In genomic region chr4:100251270-100251669, GRCm38 (mm10) we compare ENCODE assay signal across 22 mouse cellular contexts.
"Had no signal": no experiment of that assay in that cellular context is flagged by ENCODE, and none has a peak within 500 bp of the region (broad histone marks: within the 10 kb centered on the region; RNA-seq: fewer than 3 reads in every experiment).

No protein-coding gene starts in this region.

- H3K4me2 ChIP-seq: limb, embryonic 12.5 days; limb, embryonic 15.5 days; liver, embryonic 11.5 days; lung, embryonic 14.5 days; midbrain, embryonic 12.5 days; midbrain, embryonic 15.5 days; neural tube, embryonic 12.5 days; neural tube, embryonic 15.5 days; stomach, embryonic 15.5 days had no signal

- H3K9me3 ChIP-seq: limb, embryonic 12.5 days; limb, embryonic 15.5 days; midbrain, embryonic 12.5 days; midbrain, embryonic 15.5 days; neural tube, embryonic 12.5 days; neural tube, embryonic 15.5 days; stomach, embryonic 15.5 days had no signal

- H3K36me3 ChIP-seq: limb, embryonic 12.5 days; limb, embryonic 15.5 days; midbrain, embryonic 12.5 days; midbrain, embryonic 15.5 days; neural tube, embryonic 12.5 days; neural tube, embryonic 15.5 days; stomach, embryonic 15.5 days had no signal

- H3K27me3 ChIP-seq: limb, embryonic 12.5 days; limb, embryonic 15.5 days; midbrain, embryonic 12.5 days; midbrain, embryonic 15.5 days; neural tube, embryonic 12.5 days; neural tube, embryonic 15.5 days; stomach, embryonic 15.5 days had no signal

- ATAC-seq: inflammation-experienced regulatory T-cells, adult 6 months; liver, postnatal 0 days; lung, postnatal 0 days; midbrain, embryonic 15.5 days had no signal

- H3K4me1 ChIP-seq: limb, embryonic 12.5 days; limb, embryonic 15.5 days; midbrain, embryonic 12.5 days; midbrain, embryonic 15.5 days; neural tube, embryonic 12.5 days; neural tube, embryonic 15.5 days had no signal

- DNase-seq: kidney, postnatal 10 days; kidney, postnatal 4 days; left cerebral cortex, postnatal 4 days; liver, postnatal 0 days; lung, embryonic 14.5 days; right cerebral cortex, adult 18-20 months; right cerebral cortex, postnatal 14 days; right cerebral cortex, postnatal 4 days; thymus, adult 18-20 months; thymus, postnatal 36 days had no signal

- H3K4me3 ChIP-seq: limb, embryonic 12.5 days; limb, embryonic 15.5 days; midbrain, embryonic 12.5 days; midbrain, embryonic 15.5 days; neural tube, embryonic 12.5 days; neural tube, embryonic 15.5 days; stomach, embryonic 15.5 days had no signal

- H3K27ac ChIP-seq: limb, embryonic 12.5 days; limb, embryonic 15.5 days; liver, embryonic 14.5 days; macrophage; midbrain, embryonic 12.5 days; midbrain, embryonic 15.5 days; neural tube, embryonic 12.5 days; neural tube, embryonic 15.5 days; stomach, embryonic 15.5 days had no signal

- H3K9ac ChIP-seq: limb, embryonic 12.5 days; limb, embryonic 15.5 days; liver, embryonic 14.5 days; liver, postnatal 0 days; lung, embryonic 14.5 days; midbrain, embryonic 12.5 days; midbrain, embryonic 15.5 days; neural tube, embryonic 12.5 days; neural tube, embryonic 15.5 days; stomach, embryonic 15.5 days had no signal
